Mouse (Mus musculus) duodenum, adult 2 months (tissue): Measurements from ENCODE around the gene Esr2. TPM values are rescaled to one million over a fixed set of nuclear protein-coding genes. Genes with fewer than 3 reads are reported as not detected.

Experiments
- polyA plus RNA-seq: library from polyadenylated mRNA; depleted of rRNA; stranded (reverse); fragments of >200 nt; gene quantifications from 2 replicates; pipeline ENCODE4 v1.2.3, GENCODE M21; 2012; ENCODE audit warnings: low replicate concordance; rRNA removed

Esr2 gene
- not detected in 2 replicates for polyA plus RNA-seq

GRCm38 (mm10) chr12:76177000-76177863 is at the start of gene Esr2:
TSS of gene Esr2 (minus strand) at chr12:76177259.

Other genes with a start within 250 kb of the Esr2 start
- not detected in 2 replicates for gene Tex21, start 69.5 kb upstream of the Esr2 start, polyA plus RNA-seq
- 11.8 and 13.2 TPM in 2 replicates for gene Mthfd1, start 78.0 kb upstream of the Esr2 start, polyA plus RNA-seq
- 0.04 and 0.05 TPM in 2 replicates for gene Akap5, start 147.6 kb upstream of the Esr2 start, polyA plus RNA-seq
- 1.7 and 2.2 TPM in 2 replicates for gene Zbtb25, start 192.3 kb upstream of the Esr2 start, polyA plus RNA-seq
- gene Zbtb1, start 193.0 kb upstream of the Esr2 start, polyA plus RNA-seq: 0.70 and 1.1 TPM in 2 replicates
- 4.5 and 5.9 TPM in 2 replicates for gene Hspa2, start 226.9 kb upstream of the Esr2 start, polyA plus RNA-seq
- gene Ppp1r36, start 240.3 kb upstream of the Esr2 start, polyA plus RNA-seq: not detected in 2 replicates